Mouse (Mus musculus) v-Abl transformed pro-B cells (cell line): ENCODE measurements around the gene Dhrs11.
"Not testable (repeated sequence)": the region's sequence is repeated elsewhere in the genome, so short reads cannot be mapped to it uniquely, and the experiment has no call there.

ENCODE experiments used
- in situ Hi-C, 2 experiments: fragments of 400-800 bp; cut with MboI; formaldehyde crosslinking; loops; one replicate each; pipeline ENCODE4 v1.15.1; 2025; ENCODE audit not compliant: unreplicated experiment in 2 of 2

Dhrs11 gene

GRCm38 (mm10) chr11:84828516-84829399 is at the start of gene Dhrs11:
Gene Dhrs11 (minus strand): TSS chr11:84828994.
- in situ Hi-C loops, result loop anchor here (5.0 to 25.0 kb wide), 2 partner anchors 39 to 1516 kb away; partner anchors contain the start of gene Pex12 (in 1 of the 2)

- in situ Hi-C loops, result not testable (repeated sequence)
Observed at GRCm38 (mm10) chr11:84876020-84876419, 47.2 kb upstream of the Dhrs11 start.

GRCm38 (mm10) chr11:84873042-84873833 is 44.4 kb upstream of the Dhrs11 start:
- in situ Hi-C loops, result no loop called here

GRCm38 (mm10) chr11:84871548-84872069 is 42.8 kb upstream of the Dhrs11 start:
- in situ Hi-C loops, result no loop called here

- in situ Hi-C loops, result no loop called here
Observed at GRCm38 (mm10) chr11:84871046-84871445, 42.3 kb upstream of the Dhrs11 start.

- in situ Hi-C loops, result no loop called here
Observed at GRCm38 (mm10) chr11:84870337-84871043, 41.7 kb upstream of the Dhrs11 start, which contains the start of gene Ggnbp2. Gene Ggnbp2 (minus strand): TSS chr11:84870817.

- in situ Hi-C loops, result loop anchor here (5.0 kb wide), 2 partner anchors 37 to 42 kb away; partner anchors contain the start of gene Dhrs11 (in 1 of the 2)
Observed at GRCm38 (mm10) chr11:84869537-84870232, 40.9 kb upstream of the Dhrs11 start.

GRCm38 (mm10) chr11:84868786-84869259 is 40.0 kb upstream of the Dhrs11 start:
- in situ Hi-C loops, result loop anchor here (5.0 kb wide), 2 partner anchors 37 to 42 kb away; partner anchors contain the start of gene Dhrs11 (in 1 of the 2)

GRCm38 (mm10) chr11:84867586-84867985 is 38.8 kb upstream of the Dhrs11 start:
- in situ Hi-C loops, result loop anchor here (5.0 kb wide), 2 partner anchors 35 to 40 kb away; partner anchors contain the start of gene Dhrs11 (in 1 of the 2)

- in situ Hi-C loops, result loop anchor here (5.0 kb wide), 2 partner anchors 33 to 38 kb away; partner anchors contain the start of gene Dhrs11 (in 1 of the 2)
Observed at GRCm38 (mm10) chr11:84865268-84865667, 36.5 kb upstream of the Dhrs11 start.

GRCm38 (mm10) chr11:84855285-84855684 is 26.5 kb upstream of the Dhrs11 start:
- in situ Hi-C loops, result no loop called here

- in situ Hi-C loops, result loop anchor here in 1 of 2 experiments (25.0 kb wide), 1 partner anchor 1535 kb away; the partner anchor contains the start of gene Pex12
Observed at GRCm38 (mm10) chr11:84847475-84848090, 18.8 kb upstream of the Dhrs11 start.

GRCm38 (mm10) chr11:84846741-84847474 is 18.1 kb upstream of the Dhrs11 start:
- in situ Hi-C loops, result loop anchor here in 1 of 2 experiments (25.0 kb wide), 1 partner anchor 1535 kb away; the partner anchor contains the start of gene Pex12

GRCm38 (mm10) chr11:84839330-84839729 is 10.5 kb upstream of the Dhrs11 start:
- in situ Hi-C loops, result loop anchor here in 1 of 2 experiments (25.0 kb wide), 1 partner anchor 1527 kb away; the partner anchor contains the start of gene Pex12

- in situ Hi-C loops, result loop anchor here (5.0 to 25.0 kb wide), 2 partner anchors 38 to 1517 kb away; partner anchors contain the start of gene Pex12 (in 1 of the 2)
Observed at GRCm38 (mm10) chr11:84829495-84829894, 701 bp upstream of the Dhrs11 start.

GRCm38 (mm10) chr11:84827901-84828503 is 792 bp downstream of the Dhrs11 start:
- in situ Hi-C loops, result loop anchor here (5.0 to 25.0 kb wide), 2 partner anchors 39 to 1516 kb away; partner anchors contain the start of gene Pex12 (in 1 of the 2)

GRCm38 (mm10) chr11:84827492-84827891 is 1.3 kb downstream of the Dhrs11 start:
- in situ Hi-C loops, result loop anchor here (5.0 to 25.0 kb wide), 2 partner anchors 40 to 1515 kb away; partner anchors contain the start of gene Pex12 (in 1 of the 2)
